Mouse (Mus musculus) forebrain, embryonic 11.5 days (tissue): ENCODE results near the gene Plekha5. TPM values are rescaled to one million over a fixed set of nuclear protein-coding genes. Genes with fewer than 3 reads are reported as not detected.

Experiments
- ATAC-seq: fragments of 200-750 bp; cut with Nextera tagmentation; replicated peaks from 2 replicates; pipeline ENCODE4 v1.8.0; 2017; ENCODE audit warnings: moderate TSS enrichment; ENCODE audit not compliant: low FRiP score
- DNase-seq: peaks from one replicate; pipeline ENCODE4 v3.0.0-alpha.2; 2017; ENCODE audit warnings: low spot score
- H3K27ac ChIP-seq: fragments of 300-500 bp; sonication (generic); 2 replicates; pipeline ENCODE4 v1.5.1; 2014; ENCODE audit warnings: low read depth, low read length
- H3K27me3 ChIP-seq: fragments of 300-500 bp; sonication (generic); 2 replicates; pipeline ENCODE4 v1.6.1; 2014; ENCODE audit warnings: mild to moderate bottlenecking, low read length, mixed read lengths; ENCODE audit not compliant: control insufficient read depth, insufficient read depth
- H3K36me3 ChIP-seq: fragments of 300-500 bp; sonication (generic); 2 replicates; pipeline ENCODE4 v1.6.1; 2014; ENCODE audit warnings: mild to moderate bottlenecking, low read length, moderate library complexity, mixed read lengths; ENCODE audit not compliant: control insufficient read depth, insufficient read depth
- H3K4me1 ChIP-seq: fragments of 300-500 bp; sonication (generic); replicated peaks from 2 replicates; pipeline ENCODE4 v1.6.1; 2014; ENCODE audit warnings: low read length, mixed read lengths; ENCODE audit not compliant: control insufficient read depth, insufficient read depth
- H3K4me2 ChIP-seq: fragments of 300-500 bp; sonication (generic); 2 replicates; pipeline ENCODE4 v1.6.1; 2014; ENCODE audit warnings: low read depth, mild to moderate bottlenecking, low read length, moderate library complexity, mixed read lengths; ENCODE audit not compliant: severe bottlenecking
- H3K4me3 ChIP-seq: fragments of 300-500 bp; sonication (generic); 2 replicates; pipeline ENCODE4 v1.5.1; 2014; ENCODE audit warnings: low read depth, low read length
- H3K9ac ChIP-seq: fragments of 300-500 bp; sonication (generic); 2 replicates; pipeline ENCODE4 v1.6.1; 2014; ENCODE audit warnings: low read length
- H3K9me3 ChIP-seq: fragments of 300-500 bp; sonication (generic); 2 replicates; pipeline ENCODE4 v1.6.1; 2016; ENCODE audit warnings: low read length, mixed read lengths; ENCODE audit not compliant: control insufficient read depth
- WGBS: fragments of 180-500 bp; shearing (Covaris S2); extraction: QIAGEN DNeasy Blood & Tissue Kit; methylation state at CpG from one replicate; pipeline ENCODE4 v1.1.7; 2014; 5-methylcytosine and 5-hydroxymethylcytosine counted together
- polyA plus RNA-seq: library from polyadenylated mRNA; unstranded; fragments of >200 nt; fragmentation: Nextera tagmentation; extraction: Ambion mirVana; gene quantifications from 2 replicates; pipeline ENCODE4 v1.2.1, GENCODE M21; 2014

Gene Plekha5
- polyA plus RNA-seq, 1 experiment from 2014 or later, result 63.1 TPM

DNA sequence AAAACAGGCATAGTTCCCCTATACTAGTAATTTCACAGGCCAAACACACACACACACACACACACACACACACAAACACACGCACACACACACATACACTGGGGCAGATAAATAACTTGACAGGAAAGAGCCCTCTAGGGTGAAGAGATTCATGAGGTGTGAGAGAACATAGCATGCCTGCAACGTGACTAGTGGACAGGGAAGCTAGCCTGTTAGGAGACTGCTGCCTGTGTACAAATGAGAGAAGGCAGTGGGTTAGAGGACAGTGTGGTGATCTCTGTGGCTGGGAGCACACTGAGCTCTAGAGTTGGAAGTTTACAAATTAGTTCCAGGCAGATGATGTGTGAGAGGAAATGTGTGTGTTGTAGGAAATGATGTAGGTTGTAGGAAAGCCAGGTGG is 53.1 kb downstream of the Plekha5 start:
- H3K4me1 ChIP-seq, result no peaks in the 10 kb centered on the region
- no peak overlapping the region for H3K4me3 ChIP-seq
- no peak for ATAC-seq
- DNase-seq, result no peak
- H3K9ac ChIP-seq, result no peak overlapping the region
- H3K27ac ChIP-seq, result no peak overlapping the region
- no peaks in the 10 kb centered on the region for H3K27me3 ChIP-seq
- H3K4me2 ChIP-seq, result no peak overlapping the region
- H3K36me3 ChIP-seq, result no peaks in the 10 kb centered on the region
- no peaks in the 10 kb centered on the region for H3K9me3 ChIP-seq
- 84% methylated on average over 2 of the region's 2 CpGs for whole genome bisulfite sequencing

DNA sequence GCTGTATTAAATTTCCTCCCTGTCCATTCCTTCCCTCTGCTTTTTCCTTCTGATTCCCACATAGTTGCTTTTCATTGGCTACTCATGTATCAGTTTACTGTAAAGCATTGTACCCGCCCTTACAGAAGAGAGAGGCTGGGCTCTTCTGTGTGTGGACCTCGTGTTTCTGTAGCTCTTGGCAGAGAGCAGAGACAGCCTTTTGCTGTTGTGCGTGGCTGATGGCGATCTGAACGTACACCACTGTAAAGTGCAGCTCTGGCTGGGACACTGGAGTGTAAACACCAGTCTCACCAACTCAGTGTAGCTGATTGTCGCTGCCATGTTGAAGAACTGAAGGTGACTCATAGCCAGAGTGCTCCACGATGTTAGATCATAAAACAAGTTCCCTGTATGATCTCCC is 54.2 kb downstream of the Plekha5 start:
- Histone ChIP-seq H3K36me3 (no peaks in the 10 kb centered on the region), H3K27ac (no peak overlapping the region), H3K27me3 (no peaks in the 10 kb centered on the region), H3K9ac (no peak overlapping the region), H3K4me2 (no peak overlapping the region), H3K9me3 (no peaks in the 10 kb centered on the region), H3K4me1 (no peaks in the 10 kb centered on the region), H3K4me3 (no peak overlapping the region)
- no peak for ATAC-seq
- DNase-seq, result no peak
- WGBS, result 89% methylated on average over 7 of the region's 7 CpGs

- Histone ChIP-seq H3K9ac (no peak overlapping the region), H3K4me2 (no peak overlapping the region), H3K4me1 (no peaks in the 10 kb centered on the region), H3K36me3 (no peaks in the 10 kb centered on the region), H3K27me3 (no peaks in the 10 kb centered on the region), H3K9me3 (no peaks in the 10 kb centered on the region), H3K27ac (no peak overlapping the region), H3K4me3 (no peak overlapping the region)
- DNase-seq, result no peak
- no peak for ATAC-seq
- WGBS, result 89% methylated on average over 5 of the region's 5 CpGs
These were observed 55.1 kb downstream of the Plekha5 start for GRCm38 (mm10) chr6:140478943-140479342.

- no peak overlapping the region for H3K4me3 ChIP-seq
- no peak for ATAC-seq
- H3K4me1 ChIP-seq, result no peaks in the 10 kb centered on the region
- no peak overlapping the region for H3K9ac ChIP-seq
- no peaks in the 10 kb centered on the region for H3K27me3 ChIP-seq
- H3K36me3 ChIP-seq, result no peaks in the 10 kb centered on the region
- WGBS, result 86% methylated on average over 10 of the region's 10 CpGs
- H3K9me3 ChIP-seq, result no peaks in the 10 kb centered on the region
- DNase-seq, result no peak
- H3K4me2 ChIP-seq, result no peak overlapping the region
- no peak overlapping the region for H3K27ac ChIP-seq
These were observed 56.7 kb downstream of the Plekha5 start for GRCm38 (mm10) chr6:140480425-140481081.

GRCm38 (mm10) chr6:140481701-140482460 is 58.0 kb downstream of the Plekha5 start:
- Histone ChIP-seq H3K4me1 (no peaks in the 10 kb centered on the region), H3K9me3 (no peaks in the 10 kb centered on the region), H3K4me3 (no peak overlapping the region), H3K9ac (no peak overlapping the region), H3K4me2 (no peak overlapping the region), H3K27ac (no peak overlapping the region), H3K36me3 (no peaks in the 10 kb centered on the region), H3K27me3 (no peaks in the 10 kb centered on the region)
- 75% methylated on average over 7 of the region's 7 CpGs for WGBS
- DNase-seq (no peak), ATAC-seq (no peak)

DNA sequence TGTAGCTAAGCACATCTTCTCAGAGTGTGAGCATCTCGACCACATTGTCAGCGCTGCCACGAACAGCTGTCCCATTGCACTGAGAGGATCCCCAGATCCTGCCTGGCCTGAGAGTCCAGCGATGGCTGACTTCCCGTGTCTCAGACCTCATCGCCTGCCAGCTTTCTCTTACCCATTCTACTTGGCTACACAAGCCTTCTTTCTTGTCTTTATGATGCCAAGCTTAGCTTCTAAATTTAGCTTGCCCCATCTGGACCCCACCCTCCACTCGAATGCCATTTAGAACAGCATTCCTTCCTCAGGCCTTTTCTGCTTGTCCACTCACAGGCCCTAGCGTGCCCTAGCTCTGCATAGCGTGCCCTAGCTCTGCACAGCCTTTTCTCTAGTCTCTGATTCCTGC is 60.3 kb downstream of the Plekha5 start:
- 90% methylated on average over 9 of the region's 9 CpGs for WGBS

DNA sequence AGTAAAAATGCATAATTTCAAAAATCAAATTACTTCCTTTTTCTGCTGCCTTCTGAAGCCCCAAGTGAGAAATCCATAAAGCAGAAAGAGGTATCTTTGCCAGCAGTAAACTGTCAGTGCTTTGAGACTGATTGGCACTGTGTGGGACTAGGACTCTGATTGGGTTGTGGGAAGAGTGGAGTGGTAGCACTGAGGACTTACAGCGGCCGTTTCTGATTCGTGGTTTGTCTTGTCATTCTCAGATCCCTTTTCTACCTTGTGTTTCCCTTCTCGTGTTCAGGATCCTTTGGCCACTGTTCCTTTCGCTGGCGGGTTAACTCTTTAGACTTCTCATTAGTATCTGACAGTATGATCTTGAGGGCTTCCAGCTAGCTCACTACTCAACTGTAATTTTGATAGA is 61.8 kb downstream of the Plekha5 start:
- H3K27ac ChIP-seq, result no peak overlapping the region
- H3K4me3 ChIP-seq, result no peak overlapping the region
- H3K9ac ChIP-seq, result no peak overlapping the region
- no peaks in the 10 kb centered on the region for H3K27me3 ChIP-seq
- H3K9me3 ChIP-seq, result no peaks in the 10 kb centered on the region
- no peak for DNase-seq
- ATAC-seq, result no peak
- H3K4me1 ChIP-seq, result no peaks in the 10 kb centered on the region
- WGBS, result 88% methylated on average over 6 of the region's 6 CpGs
- H3K36me3 ChIP-seq, result no peaks in the 10 kb centered on the region
- no peak overlapping the region for H3K4me2 ChIP-seq

More for the DNA sequence above, 60.3 kb downstream of the Plekha5 start:
- Histone ChIP-seq H3K27me3 (no peaks in the 10 kb centered on the region), H3K27ac (no peak overlapping the region), H3K36me3 (no peaks in the 10 kb centered on the region), H3K4me2 (no peak overlapping the region), H3K4me3 (no peak overlapping the region), H3K9me3 (no peaks in the 10 kb centered on the region), H3K4me1 (no peaks in the 10 kb centered on the region), H3K9ac (no peak overlapping the region)
- no peak for ATAC-seq
- DNase-seq, result no peak

- Histone ChIP-seq H3K36me3 (no peaks in the 10 kb centered on the region), H3K4me2 (no peak overlapping the region), H3K9me3 (no peaks in the 10 kb centered on the region), H3K4me1 (no peaks in the 10 kb centered on the region), H3K27me3 (no peaks in the 10 kb centered on the region), H3K27ac (no peak overlapping the region), H3K9ac (no peak overlapping the region), H3K4me3 (no peak overlapping the region)
- DNase-seq (no peak), ATAC-seq (no peak)
- WGBS, result 92% methylated on average over 5 of the region's 5 CpGs
These were observed 62.8 kb downstream of the Plekha5 start for GRCm38 (mm10) chr6:140486685-140487084.

GRCm38 (mm10) chr6:140487489-140487888 is 63.6 kb downstream of the Plekha5 start:
- Histone ChIP-seq H3K4me3 (no peak overlapping the region), H3K4me2 (no peak overlapping the region), H3K9ac (no peak overlapping the region), H3K27ac (no peak overlapping the region), H3K36me3 (no peaks in the 10 kb centered on the region), H3K27me3 (no peaks in the 10 kb centered on the region), H3K9me3 (no peaks in the 10 kb centered on the region), H3K4me1 (no peaks in the 10 kb centered on the region)
- 87% methylated on average over 6 of the region's 6 CpGs for WGBS
- DNase-seq (no peak), ATAC-seq (no peak)
